In the genomic region with DNA sequence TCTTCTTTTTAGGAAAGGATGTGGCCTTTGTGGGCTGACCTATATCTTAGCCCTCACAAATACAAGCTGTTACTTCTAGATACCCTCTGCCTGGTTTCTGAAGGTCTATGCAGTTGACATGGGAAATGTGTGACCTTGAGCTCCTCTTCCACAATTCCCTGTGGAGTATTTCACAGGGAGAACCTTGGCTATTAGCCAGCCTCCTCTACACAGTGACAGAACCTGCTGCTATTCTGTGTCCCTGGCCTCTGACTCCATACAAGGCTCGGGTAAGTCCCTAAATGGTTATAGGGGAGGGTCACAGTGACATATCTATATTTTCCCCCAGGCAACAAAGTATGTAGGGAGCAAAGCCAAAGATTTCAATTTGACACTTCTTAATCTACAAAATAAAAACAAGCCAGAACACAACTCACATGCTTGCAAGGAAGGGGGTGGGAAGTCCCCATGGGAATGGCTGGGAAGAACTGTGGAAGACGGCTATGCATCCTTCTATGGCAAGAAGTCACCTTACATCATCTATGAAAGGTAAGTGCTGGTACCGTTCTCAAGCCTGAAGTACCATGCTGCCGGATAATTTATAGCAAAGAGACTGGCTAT, we compare ENCODE assay signal across 26 mouse cellular contexts.
A peak's percentile ranks its signal among the peaks of the same experiment; 100 is the strongest.
DNase-seq lines count a peak whose midpoint lies in the region; ATAC-seq lines count a peak whose summit lies in the region.
"Had no signal": no experiment of that assay in that cellular context is flagged by ENCODE, and none has a peak within 500 bp of the region (broad histone marks: within the 10 kb centered on the region; RNA-seq: fewer than 3 reads in every experiment).

No protein-coding gene starts in this region.

- intact Hi-C loops in heart, postnatal 14 days (cut with DNase I), result no loop called here

- DNase-seq in heart, embryonic 10.5 days (ENCODE audit: low spot score), result no peak
- DNase-seq in heart, postnatal 14 days, result no peak
- DNase-seq in heart, adult 18-20 months, result no peak
- peak; percentile 23 for DNase-seq in kidney, postnatal 14 days
- DNase-seq in kidney, postnatal 25 days, result no peak
- DNase-seq in adrenal gland, postnatal 36 days, result peak; percentile 55 to 62
- DNase-seq in layer of hippocampus, postnatal 25 days (ENCODE audit: extremely low spot score in 1 of 2, low spot score in 1 of 2), result no peak
- DNase-seq: cerebellum, adult 11-12 months; cerebellum, postnatal 10 days; gastrocnemius, postnatal 10 days; kidney, postnatal 36 days; liver, postnatal 0 days; thymus, adult 2 months; thymus, postnatal 4 days had no signal

- no peaks in the 10 kb centered on the region for H3K27me3 ChIP-seq in heart, embryonic 10.5 days (ENCODE audit: insufficient read depth, poor library complexity, severe bottlenecking)
- no peaks in the 10 kb centered on the region for H3K27me3 ChIP-seq in heart, embryonic 16.5 days (ENCODE audit: control insufficient read depth, insufficient read depth, low read length)
- H3K27me3 ChIP-seq: hindbrain, embryonic 15.5 days; limb, embryonic 12.5 days; neural tube, embryonic 13.5 days; stomach, embryonic 15.5 days had no signal

- H3K36me3 ChIP-seq in heart, embryonic 10.5 days, result no peaks in the 10 kb centered on the region
- H3K36me3 ChIP-seq in heart, embryonic 16.5 days (ENCODE audit: control insufficient read depth, insufficient read depth), result no peaks in the 10 kb centered on the region
- H3K36me3 ChIP-seq: forebrain, embryonic 10.5 days; hindbrain, embryonic 15.5 days; limb, embryonic 12.5 days; neural tube, embryonic 13.5 days; stomach, embryonic 15.5 days had no signal

- peak overlapping the region; percentile 36; the same call in 1 of the 2 replicates for H3K9ac ChIP-seq in heart, embryonic 16.5 days (ENCODE audit: low read length)
- H3K9ac ChIP-seq: hindbrain, embryonic 15.5 days; limb, embryonic 12.5 days; liver, postnatal 0 days; neural tube, embryonic 13.5 days; stomach, embryonic 15.5 days had no signal

- ATAC-seq in heart, embryonic 16.5 days (replicated peaks; ENCODE audit: extremely low read depth, insufficient read depth, low FRiP score), result peak; percentile 86
- ATAC-seq: forebrain, embryonic 16.5 days; liver, postnatal 0 days; lung, postnatal 0 days; midbrain, embryonic 16.5 days had no signal

- 67% methylated on average over 4 of the region's 4 CpGs for WGBS in heart, embryonic 10.5 days
- WGBS in heart, embryonic 16.5 days, result 34% methylated on average over 4 of the region's 4 CpGs

- H3K4me2 ChIP-seq in heart, embryonic 16.5 days (ENCODE audit: low read depth, low read length), result peak overlapping the region; percentile 19; the same call in 1 of the 2 replicates
- H3K4me2 ChIP-seq: hindbrain, embryonic 15.5 days; limb, embryonic 12.5 days; liver, embryonic 11.5 days; neural tube, embryonic 13.5 days; stomach, embryonic 15.5 days had no signal

- H3K4me3 ChIP-seq in heart, embryonic 10.5 days, result no peak overlapping the region
- no peak overlapping the region for H3K4me3 ChIP-seq in heart, embryonic 16.5 days (ENCODE audit: low read length)
- H3K4me3 ChIP-seq: forebrain, embryonic 10.5 days; hindbrain, embryonic 15.5 days; limb, embryonic 12.5 days; myocyte; neural tube, embryonic 13.5 days; stomach, embryonic 15.5 days had no signal

- peak overlapping the region; percentile 56; the same call in 1 of the 2 replicates for H3K27ac ChIP-seq in heart, embryonic 10.5 days
- peak overlapping the region; percentile 90 for H3K27ac ChIP-seq in heart, embryonic 16.5 days (ENCODE audit: low read length)
- H3K27ac ChIP-seq: forebrain, embryonic 10.5 days; hindbrain, embryonic 15.5 days; limb, embryonic 12.5 days; macrophage; neural tube, embryonic 13.5 days; stomach, embryonic 15.5 days had no signal

- peaks cover 11% of the 10 kb centered on the region; the same call in 1 of the 2 replicates for H3K4me1 ChIP-seq in heart, embryonic 10.5 days
- peaks cover 13% of the 10 kb centered on the region for H3K4me1 ChIP-seq in heart, embryonic 16.5 days (ENCODE audit: control insufficient read depth, insufficient read depth, low read length)
- H3K4me1 ChIP-seq: forebrain, embryonic 10.5 days; hindbrain, embryonic 15.5 days; neural tube, embryonic 13.5 days; stomach, embryonic 15.5 days had no signal

- no peaks in the 10 kb centered on the region for H3K9me3 ChIP-seq in heart, embryonic 10.5 days
- H3K9me3 ChIP-seq in heart, embryonic 16.5 days (replicated peaks; ENCODE audit: control insufficient read depth, low read length), result no peaks in the 10 kb centered on the region
- H3K9me3 ChIP-seq: forebrain, embryonic 10.5 days; hindbrain, embryonic 15.5 days; limb, embryonic 12.5 days; neural tube, embryonic 13.5 days; stomach, embryonic 15.5 days had no signal

Comparison
In these comparisons a context has a peak if more than half of its experiments do, and no peak if none do; other contexts are left out.
1. DNase-seq: peak in kidney, postnatal 14 days (single experiment) and adrenal gland, postnatal 36 days (2 of 2); none in heart, embryonic 10.5 days (single experiment), heart, postnatal 14 days (0 of 2), heart, adult 18-20 months (0 of 2), kidney, postnatal 25 days (0 of 2) and layer of hippocampus, postnatal 25 days (0 of 2).